Mouse (Mus musculus): ENCODE data around the gene Pdcd11. TPM values are rescaled to one million over a fixed set of nuclear protein-coding genes. Genes with fewer than 3 reads are reported as not detected.
A peak's percentile ranks its signal among the peaks of the same experiment; 100 is the strongest.

Gene Pdcd11
- polyA plus RNA-seq (2016; fragmentation: Nextera tagmentation; extraction: Ambion mirVana), result 12.6 and 13.4 TPM in 2 replicates

- WGBS, result under 1% methylated on average over 56 of the region's 56 CpGs
- Histone ChIP-seq H3K27ac (peak within 1 kb of the TSS; percentile 76), H3K36me3 (replicated peaks) (peaks cover 35% of the 10 kb centered on the region), H3K4me3 (replicated peaks) (peak within 1 kb of the TSS; percentile 96), H3K9ac (peak within 1 kb of the TSS; percentile 96), H3K4me1 (peaks cover 16% of the 10 kb centered on the region), H3K9me3 (no peaks in the 10 kb centered on the region), H3K4me2 (peak within 1 kb of the TSS; percentile 87), H3K27me3 (no peaks in the 10 kb centered on the region)
- ATAC-seq (ENCODE audit: low FRiP score), result peak; percentile 100
These were observed at the start of gene Pdcd11, which contains the start of gene Usmg5 for GRCm38 (mm10) chr19:47090550-47091156. TSS of gene Pdcd11 (plus strand) at chr19:47090768. TSS of gene Usmg5 (minus strand) at chr19:47090647.

DNA sequence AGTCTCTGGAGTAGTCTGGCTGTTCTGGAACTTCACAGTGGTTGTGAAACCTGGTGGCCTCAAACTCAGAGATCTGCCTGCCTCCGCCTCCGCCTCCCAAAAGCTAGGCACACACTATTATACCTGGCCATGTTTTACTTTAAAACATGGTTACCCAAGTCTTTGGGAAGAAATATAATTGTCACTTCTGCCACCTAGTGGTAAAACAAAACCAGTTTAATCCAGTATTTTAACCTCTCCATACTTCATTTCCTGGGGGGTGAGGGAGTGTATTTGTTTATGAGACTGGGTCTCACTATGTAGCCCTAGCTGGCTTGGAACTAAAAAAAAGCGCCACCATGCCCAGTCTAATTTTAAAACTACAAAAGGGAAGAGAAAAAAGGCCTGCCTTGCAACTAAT is 47.0 kb upstream of the Pdcd11 start:
- Histone ChIP-seq H3K36me3 (replicated peaks) (peaks cover 57% of the 10 kb centered on the region), H3K4me2 (no peak overlapping the region), H3K4me3 (replicated peaks) (no peak overlapping the region), H3K9me3 (no peaks in the 10 kb centered on the region), H3K27ac (no peak overlapping the region), H3K9ac (no peak overlapping the region), H3K27me3 (no peaks in the 10 kb centered on the region), H3K4me1 (no peaks in the 10 kb centered on the region)
- no peak for ATAC-seq (ENCODE audit: low FRiP score)
- 86% methylated on average over 3 of the region's 3 CpGs for WGBS

GRCm38 (mm10) chr19:47046343-47046742 is 44.2 kb upstream of the Pdcd11 start:
- Histone ChIP-seq H3K9me3 (no peaks in the 10 kb centered on the region), H3K4me1 (peaks cover 17% of the 10 kb centered on the region), H3K36me3 (replicated peaks) (peaks cover 36% of the 10 kb centered on the region), H3K27ac (no peak overlapping the region), H3K4me3 (replicated peaks) (no peak overlapping the region), H3K27me3 (no peaks in the 10 kb centered on the region), H3K9ac (no peak overlapping the region), H3K4me2 (no peak overlapping the region)
- no peak for ATAC-seq (ENCODE audit: low FRiP score)
- WGBS, result 95% methylated on average over 1 of the region's 1 CpGs

- peaks cover 17% of the 10 kb centered on the region for H3K4me1 ChIP-seq
- 88% methylated on average over 13 of the region's 13 CpGs for WGBS
- no peak overlapping the region for H3K4me2 ChIP-seq
- H3K9ac ChIP-seq, result no peak overlapping the region
- ATAC-seq (ENCODE audit: low FRiP score), result no peak
- no peaks in the 10 kb centered on the region for H3K9me3 ChIP-seq
- no peak overlapping the region for H3K27ac ChIP-seq
- H3K27me3 ChIP-seq, result no peaks in the 10 kb centered on the region
- no peak overlapping the region for H3K4me3 ChIP-seq (replicated peaks)
- H3K36me3 ChIP-seq (replicated peaks), result peaks cover 34% of the 10 kb centered on the region
These were observed 43.2 kb upstream of the Pdcd11 start for GRCm38 (mm10) chr19:47047236-47047833.

GRCm38 (mm10) chr19:47049061-47049460 is 41.5 kb upstream of the Pdcd11 start:
- H3K9me3 ChIP-seq, result no peaks in the 10 kb centered on the region
- peaks cover 17% of the 10 kb centered on the region for H3K4me1 ChIP-seq
- H3K27ac ChIP-seq, result no peak overlapping the region
- peak overlapping the region; percentile 83; the same call in 1 of the 2 replicates for H3K4me3 ChIP-seq (replicated peaks)
- 68% methylated on average over 4 of the region's 4 CpGs for WGBS
- H3K4me2 ChIP-seq, result peak overlapping the region; percentile 64
- peak overlapping the region; percentile 93; the same call in 1 of the 2 replicates for H3K9ac ChIP-seq
- peaks cover 31% of the 10 kb centered on the region for H3K36me3 ChIP-seq (replicated peaks)
- ATAC-seq (ENCODE audit: low FRiP score), result no peak
- no peaks in the 10 kb centered on the region for H3K27me3 ChIP-seq

- H3K9me3 ChIP-seq, result no peaks in the 10 kb centered on the region
- ATAC-seq (ENCODE audit: low FRiP score), result 0 out of 2 replicates have a peak, but pooled peaks have one; percentile 46
- WGBS, result 11% methylated on average over 7 of the region's 7 CpGs
- peak overlapping the region; percentile 64 for H3K4me2 ChIP-seq
- no peaks in the 10 kb centered on the region for H3K27me3 ChIP-seq
- peak overlapping the region; percentile 83 for H3K4me3 ChIP-seq (replicated peaks)
- H3K36me3 ChIP-seq (replicated peaks), result peaks cover 26% of the 10 kb centered on the region
- H3K4me1 ChIP-seq, result peaks cover 17% of the 10 kb centered on the region
- H3K27ac ChIP-seq, result peak overlapping the region; percentile 96
- H3K9ac ChIP-seq, result peak overlapping the region; percentile 93
These were observed 40.7 kb upstream of the Pdcd11 start for GRCm38 (mm10) chr19:47049840-47050239.

DNA sequence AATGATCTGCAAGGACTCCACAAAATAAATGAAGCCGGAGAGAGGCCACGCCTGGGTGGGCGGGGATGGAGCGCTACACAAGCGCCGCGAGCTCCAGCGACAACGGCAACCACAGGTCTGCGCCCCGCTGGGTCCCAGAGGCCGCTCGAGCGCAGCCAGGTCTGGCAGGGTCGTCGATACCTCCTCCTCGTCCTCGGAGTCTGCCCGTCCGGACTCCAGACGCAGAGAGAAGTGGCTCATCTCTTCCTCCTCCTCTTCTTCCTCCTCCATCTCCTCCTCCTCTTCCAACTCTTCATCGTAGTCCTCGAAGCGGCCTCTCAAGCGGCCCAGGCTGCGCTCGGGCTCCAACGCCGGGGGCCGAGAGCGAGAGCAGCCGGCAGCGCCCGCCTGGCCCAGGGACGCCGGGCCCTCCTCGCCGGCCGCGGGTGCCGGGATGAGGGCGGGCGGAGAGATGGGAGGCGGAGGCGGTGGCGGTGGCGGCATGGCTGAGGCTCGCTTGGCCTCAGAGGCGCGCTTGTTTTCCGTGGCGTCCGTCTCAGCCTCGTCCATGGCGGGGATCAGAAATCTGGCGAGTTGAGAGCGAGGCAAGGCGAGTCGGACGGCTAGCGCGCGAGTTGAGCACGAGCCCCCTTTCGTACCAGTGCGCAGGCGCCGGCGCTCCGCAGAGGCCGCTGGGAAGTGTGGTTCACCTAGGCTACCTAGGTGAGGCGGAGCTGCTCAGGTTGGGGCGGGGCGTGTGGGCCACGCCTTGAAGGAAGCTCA is 40.1 kb upstream of the Pdcd11 start, which contains the start of gene Pcgf6:
Pcgf6 (minus strand) TSS at position 636 of the 762 bp plus-strand sequence.
- H3K27ac ChIP-seq, result peak within 1 kb of the TSS; percentile 96
- peak within 1 kb of the TSS; percentile 64 for H3K4me2 ChIP-seq
- no peaks in the 10 kb centered on the region for H3K27me3 ChIP-seq
- H3K36me3 ChIP-seq (replicated peaks), result peaks cover 22% of the 10 kb centered on the region
- H3K4me3 ChIP-seq (replicated peaks), result peak within 1 kb of the TSS; percentile 83
- WGBS, result under 1% methylated on average over 75 of the region's 75 CpGs
- H3K9me3 ChIP-seq, result no peaks in the 10 kb centered on the region
- H3K4me1 ChIP-seq, result peaks cover 17% of the 10 kb centered on the region
- peak within 1 kb of the TSS; percentile 93 for H3K9ac ChIP-seq
- peak; percentile 95 for ATAC-seq (ENCODE audit: low FRiP score)

DNA sequence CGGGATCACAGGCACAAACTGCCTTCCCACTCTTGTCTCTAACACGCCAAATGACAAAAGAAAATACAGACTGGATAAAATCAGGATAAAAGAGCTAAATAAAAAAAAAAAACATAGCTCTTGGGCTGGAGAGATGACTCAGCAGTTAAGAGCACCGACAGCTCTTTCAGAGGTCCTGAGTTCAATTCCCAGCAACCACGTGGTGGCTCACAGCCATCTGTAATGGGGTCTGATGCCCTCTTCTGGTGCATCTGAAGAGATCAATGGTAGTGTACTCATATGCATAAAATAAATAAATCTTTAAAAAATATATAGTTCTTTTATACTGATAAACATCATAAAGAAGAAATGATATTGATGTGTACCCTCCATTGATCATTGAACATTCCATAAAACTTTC is 37.6 kb upstream of the Pdcd11 start:
- Histone ChIP-seq H3K36me3 (replicated peaks) (no peaks in the 10 kb centered on the region), H3K27me3 (no peaks in the 10 kb centered on the region), H3K4me3 (replicated peaks) (no peak overlapping the region), H3K27ac (no peak overlapping the region), H3K9me3 (no peaks in the 10 kb centered on the region), H3K4me2 (no peak overlapping the region), H3K9ac (no peak overlapping the region), H3K4me1 (peaks cover 17% of the 10 kb centered on the region)
- no peak for ATAC-seq (ENCODE audit: low FRiP score)
- 80% methylated on average over 4 of the region's 4 CpGs for WGBS

- Histone ChIP-seq H3K9me3 (no peaks in the 10 kb centered on the region), H3K27ac (no peak overlapping the region), H3K27me3 (no peaks in the 10 kb centered on the region), H3K9ac (no peak overlapping the region), H3K4me1 (peaks cover 17% of the 10 kb centered on the region), H3K4me3 (replicated peaks) (no peak overlapping the region), H3K4me2 (no peak overlapping the region), H3K36me3 (replicated peaks) (no peaks in the 10 kb centered on the region)
- WGBS, result 87% methylated on average over 4 of the region's 4 CpGs
- no peak for ATAC-seq (ENCODE audit: low FRiP score)
These were observed 37.1 kb upstream of the Pdcd11 start for GRCm38 (mm10) chr19:47053471-47053870.

DNA sequence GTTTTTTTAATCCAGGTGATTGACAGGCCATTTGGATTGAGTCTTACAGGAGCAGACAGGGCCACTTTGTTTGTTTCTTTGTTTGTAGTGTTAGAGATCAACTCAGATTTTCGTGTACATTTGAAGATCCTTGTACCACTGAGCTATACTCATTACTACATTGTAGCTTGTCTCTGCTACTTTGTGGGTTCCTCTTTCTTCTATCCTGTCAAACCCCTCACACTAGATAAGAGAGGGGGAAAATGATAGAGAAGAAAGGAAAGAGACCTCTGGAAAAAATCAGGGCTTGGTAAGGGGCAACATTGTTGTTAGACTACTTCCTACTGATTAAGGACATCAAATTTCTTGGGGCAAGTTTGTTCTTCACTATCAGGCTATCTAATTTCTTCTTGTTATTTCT is 32.9 kb upstream of the Pdcd11 start:
- Histone ChIP-seq H3K9ac (no peak overlapping the region), H3K4me2 (no peak overlapping the region), H3K4me3 (replicated peaks) (no peak overlapping the region), H3K4me1 (no peaks in the 10 kb centered on the region), H3K9me3 (no peaks in the 10 kb centered on the region), H3K27ac (no peak overlapping the region), H3K36me3 (replicated peaks) (no peaks in the 10 kb centered on the region), H3K27me3 (no peaks in the 10 kb centered on the region)
- WGBS, result 65% methylated on average over 1 of the region's 1 CpGs
- ATAC-seq (ENCODE audit: low FRiP score), result no peak

GRCm38 (mm10) chr19:47065860-47066259 is 24.7 kb upstream of the Pdcd11 start:
- H3K4me3 ChIP-seq (replicated peaks), result no peak overlapping the region
- H3K27me3 ChIP-seq, result no peaks in the 10 kb centered on the region
- peaks cover under 1% of the 10 kb centered on the region; the same call in 1 of the 2 replicates for H3K36me3 ChIP-seq (replicated peaks)
- peaks cover 8% of the 10 kb centered on the region for H3K4me1 ChIP-seq
- no peak for ATAC-seq (ENCODE audit: low FRiP score)
- WGBS, result 93% methylated on average over 3 of the region's 3 CpGs
- H3K9me3 ChIP-seq, result no peaks in the 10 kb centered on the region
- no peak overlapping the region for H3K27ac ChIP-seq
- no peak overlapping the region for H3K9ac ChIP-seq
- H3K4me2 ChIP-seq, result no peak overlapping the region

Measured in forebrain, embryonic 12.5 days (tissue).